Mouse (Mus musculus): ENCODE measurements around the gene Mtmr12. TPM values are rescaled to one million over a fixed set of nuclear protein-coding genes. Genes with fewer than 3 reads are reported as not detected.

The Mtmr12 gene
- total and polyA plus RNA-seq, 3 experiments, result 14.3 to 38.2 TPM; not detected in 1

DNA sequence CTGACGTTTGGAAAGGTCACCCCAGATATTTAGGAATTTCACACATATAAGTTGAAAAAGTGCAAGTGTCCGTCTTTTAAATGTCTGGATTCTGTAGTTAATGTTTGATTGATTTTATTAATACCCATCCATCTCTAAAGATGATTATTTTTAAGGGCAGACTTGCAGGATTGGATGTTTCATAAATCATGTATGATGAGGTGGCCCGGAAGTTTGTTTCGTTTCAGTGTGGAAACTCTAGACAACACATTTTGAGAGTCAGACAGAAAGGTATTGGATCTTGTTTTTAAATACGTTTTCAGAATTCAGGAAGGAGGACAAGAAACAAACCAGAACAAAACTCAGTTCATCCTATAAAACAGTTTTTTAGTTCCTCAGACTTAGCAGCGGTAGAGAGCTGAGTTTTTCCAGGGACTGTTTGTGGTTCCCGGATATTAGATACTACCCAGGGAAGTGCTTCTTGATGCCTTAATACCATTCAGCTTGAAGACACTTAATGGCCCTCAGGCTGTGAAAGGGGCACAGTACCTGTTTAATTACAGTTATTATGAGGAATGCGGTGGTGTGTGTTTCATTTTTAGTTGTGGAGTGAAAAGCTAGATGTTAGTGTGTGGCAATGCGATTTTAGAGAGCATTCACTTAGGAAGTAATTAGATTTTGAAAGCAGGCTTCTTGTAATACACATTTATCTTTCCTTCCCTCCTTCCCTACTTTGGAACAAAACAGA lies 118.0 kb downstream of the Mtmr12 start:
- DNase-seq (ENCODE audit: low read depth, low spot score), result peak; percentile 64
- Histone ChIP-seq H3K4me3 (ENCODE audit: control insufficient read depth in 1 of 2, insufficient read depth in 1 of 2, low read depth in 2 of 2, low read length in 2 of 2) (peak overlapping the region; percentile 94), H3K27me3 (ENCODE audit: control insufficient read depth in 1 of 2, insufficient read depth in 2 of 2, low read length in 2 of 2) (no peaks in the 10 kb centered on the region), H3K4me1 (ENCODE audit: control insufficient read depth in 1 of 2, insufficient read depth in 2 of 2, low read length in 2 of 2) (peaks cover 7 to 31% of the 10 kb centered on the region in 2 experiments), H3K79me2 (ENCODE audit: control insufficient read depth, insufficient read depth, low read length, poor library complexity) (peaks cover 60% of the 10 kb centered on the region), H3K27ac (ENCODE audit: control insufficient read depth, low read depth, low read length) (peak overlapping the region; percentile 87), H3K9me3 (replicated peaks; ENCODE audit: insufficient read depth, low read length) (no peaks in the 10 kb centered on the region), H3K36me3 (ENCODE audit: control insufficient read depth in 1 of 2, insufficient read depth in 2 of 2, low read length in 2 of 2) (peaks cover 18 to 40% of the 10 kb centered on the region in 2 experiments), H3K9ac (ENCODE audit: control insufficient read depth, low read depth, low read length, poor library complexity, severe bottlenecking) (peak overlapping the region; percentile 89)
- TF ChIP-seq ZKSCAN1 (IDR thresholded peaks at IDR 0.05; ENCODE audit: low read depth, low read length) (no peak), CHD2 (IDR thresholded peaks at IDR 0.05; ENCODE audit: low read length) (no peak), RCOR1 (IDR thresholded peaks at IDR 0.05; ENCODE audit: low read depth, low read length) (0 out of 2 replicates have a peak, but pooled peaks have one; percentile 20), JUND (IDR thresholded peaks at IDR 0.05; ENCODE audit: low read depth, low read length) (no peak), GABPA (IDR thresholded peaks at IDR 0.05; ENCODE audit: low read depth, low read length) (0 out of 2 replicates have a peak, but pooled peaks have one; percentile 18), EP300 (IDR thresholded peaks at IDR 0.05; ENCODE audit: low read depth in 1 of 2, low read length in 2 of 2) (no peak), MAZ (IDR thresholded peaks at IDR 0.05; ENCODE audit: low read depth, low read length) (no peak), SIN3A (IDR thresholded peaks at IDR 0.05; ENCODE audit: low read length) (0 out of 2 replicates have a peak, but pooled peaks have one; percentile 8), MAFK (IDR thresholded peaks at IDR 0.05; ENCODE audit: borderline replicate concordance, low read depth, low read length) (no peak), TAL1 (IDR thresholded peaks at IDR 0.05; ENCODE audit: low read length) (no peak), UBTF (IDR thresholded peaks at IDR 0.05; ENCODE audit: borderline replicate concordance, insufficient read depth, low read depth, low read length) (no peak), MXI1 (IDR thresholded peaks at IDR 0.05; ENCODE audit: low read depth, low read length) (peak; percentile 29; the same call in 1 of the 2 replicates), ZC3H11A (IDR thresholded peaks at IDR 0.05; ENCODE audit: low read depth, low read length) (no peak), KAT2A (conservative IDR thresholded peaks at IDR 0.05; ENCODE audit: low read depth, low read length) (0 out of 2 replicates have a peak, but pooled peaks have one; percentile 16)

Other genes with a start within 250 kb of the Mtmr12 start
- 369 and 372 TPM in 2 replicates for gene Sub1, start 208.0 kb upstream of the Mtmr12 start, total RNA-seq (2012; rRNA removed)
- 100 to 1,000 TPM in 1 of 2 experiments, not detected in 1; 710 TPM for gene Sub1, start 208.0 kb upstream of the Mtmr12 start, polyA plus RNA-seq (2012; ENCODE audit: insufficient read depth in 1 of 2, insufficient read length in 2 of 2, low read depth in 1 of 2, low replicate concordance in 2 of 2, missing spikeins in 1 of 2)
- 51.3 and 54.4 TPM in 2 replicates for gene Zfr, start 87.2 kb upstream of the Mtmr12 start, total RNA-seq (2012; rRNA removed)
- 100 to 1,000 TPM; 108 to 199 TPM for gene Zfr, start 87.2 kb upstream of the Mtmr12 start, polyA plus RNA-seq (2012; ENCODE audit: insufficient read depth in 1 of 2, insufficient read length in 2 of 2, low read depth in 1 of 2, low replicate concordance in 2 of 2, missing spikeins in 1 of 2)
- gene Golph3, start 116.4 kb downstream of the Mtmr12 start, total RNA-seq (2012; rRNA removed), result 99.2 and 113 TPM in 2 replicates
- gene Golph3, start 116.4 kb downstream of the Mtmr12 start, polyA plus RNA-seq (2012; ENCODE audit: insufficient read depth in 1 of 2, insufficient read length in 2 of 2, low read depth in 1 of 2, low replicate concordance in 2 of 2, missing spikeins in 1 of 2), result 100 to 1,000 TPM in 1 of 2 experiments, 10 to 100 TPM in 1; 81.1 to 149 TPM
- 17.9 and 23.9 TPM in 2 replicates for gene 1810049J17Rik, start 116.9 kb downstream of the Mtmr12 start, total RNA-seq (2012; rRNA removed)
- not detected for gene 1810049J17Rik, start 116.9 kb downstream of the Mtmr12 start, polyA plus RNA-seq (2012; ENCODE audit: insufficient read depth in 1 of 2, insufficient read length in 2 of 2, low read depth in 1 of 2, low replicate concordance in 2 of 2, missing spikeins in 1 of 2)

Measured in MEL (cell line).